Mouse (Mus musculus) heart, adult 2 months (tissue): ENCODE data around the gene Vmn1r85.
"Not testable (repeated sequence)": the region's sequence is repeated elsewhere in the genome, so short reads cannot be mapped to it uniquely, and the experiment has no call there.

Experiments
- EP300 ChIP-seq: fragments of 200-500 bp; IDR thresholded peaks from 2 replicates; pipeline ENCODE4 v1.6.1; 2011; ENCODE audit warnings: low read depth, low read length, control low read depth; ENCODE audit not compliant: insufficient read depth
- POLR2A ChIP-seq: fragments of 200-500 bp; IDR thresholded peaks from 2 replicates; pipeline ENCODE4 v1.6.1; 2011; ENCODE audit warnings: mild to moderate bottlenecking, low read depth, low read length, control low read depth; ENCODE audit not compliant: insufficient read depth

- TF ChIP-seq POLR2A, EP300: not testable (repeated sequence)
Observed at GRCm38 (mm10) chr7:13063399-13063798, 31.6 kb downstream of the Vmn1r85 start.
